Mouse (Mus musculus): Measurements from ENCODE around the gene Gnb1. TPM values are rescaled to one million over a fixed set of nuclear protein-coding genes. Genes with fewer than 3 reads are reported as not detected.

The Gnb1 gene
- polyA plus RNA-seq, 1 experiment from 2014 or later: 1,017 TPM

GRCm38 (mm10) chr4:155554880-155555279 is 63.7 kb downstream of the Gnb1 start:
- ATAC-seq: no peak
- H3K9me3 ChIP-seq (ENCODE audit: control insufficient read depth, low read length): no peaks in the 10 kb centered on the region
- no peak overlapping the region for H3K4me2 ChIP-seq (ENCODE audit: low read length)
- no peak overlapping the region for H3K9ac ChIP-seq (ENCODE audit: low read depth, low read length)
- no peaks in the 10 kb centered on the region for H3K4me1 ChIP-seq (ENCODE audit: control insufficient read depth, insufficient read depth, low read depth, low read length)
- no peaks in the 10 kb centered on the region for H3K27me3 ChIP-seq (replicated peaks; ENCODE audit: control insufficient read depth, insufficient read depth, low read length)
- no peak overlapping the region for H3K4me3 ChIP-seq (ENCODE audit: low read length)
- WGBS: 75% methylated on average over 4 of the region's 4 CpGs
- peaks cover 46% of the 10 kb centered on the region for H3K36me3 ChIP-seq (ENCODE audit: control insufficient read depth, insufficient read depth, low read length)
- H3K27ac ChIP-seq (ENCODE audit: low read depth, low read length): no peak overlapping the region

GRCm38 (mm10) chr4:155555464-155555863 is 64.3 kb downstream of the Gnb1 start:
- 73% methylated on average over 1 of the region's 1 CpGs for WGBS
- peaks cover 52% of the 10 kb centered on the region for H3K36me3 ChIP-seq (ENCODE audit: control insufficient read depth, insufficient read depth, low read length)
- no peaks in the 10 kb centered on the region for H3K9me3 ChIP-seq (ENCODE audit: control insufficient read depth, low read length)
- H3K4me1 ChIP-seq (ENCODE audit: control insufficient read depth, insufficient read depth, low read depth, low read length): no peaks in the 10 kb centered on the region
- no peak overlapping the region for H3K27ac ChIP-seq (ENCODE audit: low read depth, low read length)
- no peaks in the 10 kb centered on the region for H3K27me3 ChIP-seq (replicated peaks; ENCODE audit: control insufficient read depth, insufficient read depth, low read length)
- H3K4me2 ChIP-seq (ENCODE audit: low read length): no peak overlapping the region
- no peak for ATAC-seq
- no peak overlapping the region for H3K9ac ChIP-seq (ENCODE audit: low read depth, low read length)
- H3K4me3 ChIP-seq (ENCODE audit: low read length): no peak overlapping the region

DNA sequence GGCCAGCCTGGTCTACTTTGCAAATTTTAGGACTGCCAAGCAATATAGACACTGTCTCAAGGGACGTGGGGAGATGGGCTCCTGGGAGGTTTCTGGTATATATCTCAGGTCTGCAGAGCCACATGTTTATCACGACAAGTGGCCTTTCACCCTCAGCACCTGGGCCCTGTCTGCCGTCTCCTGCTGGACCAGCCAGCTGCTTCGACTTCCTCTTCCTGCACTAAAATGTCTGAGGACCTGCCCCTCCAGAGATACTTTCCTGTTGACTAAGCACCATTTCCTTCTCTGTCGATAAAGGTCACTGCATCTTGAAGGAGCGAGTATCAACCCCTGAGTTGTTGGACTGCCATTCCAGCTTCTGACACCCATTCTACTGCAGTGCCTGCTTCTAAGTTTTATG is 68.3 kb downstream of the Gnb1 start:
- H3K9ac ChIP-seq (ENCODE audit: low read depth, low read length): no peak overlapping the region
- H3K9me3 ChIP-seq (ENCODE audit: control insufficient read depth, low read length): no peaks in the 10 kb centered on the region
- ATAC-seq: no peak
- H3K4me3 ChIP-seq (ENCODE audit: low read length): no peak overlapping the region
- H3K4me1 ChIP-seq (ENCODE audit: control insufficient read depth, insufficient read depth, low read depth, low read length): peaks cover 11% of the 10 kb centered on the region
- no peaks in the 10 kb centered on the region for H3K27me3 ChIP-seq (replicated peaks; ENCODE audit: control insufficient read depth, insufficient read depth, low read length)
- 88% methylated on average over 6 of the region's 6 CpGs for WGBS
- H3K36me3 ChIP-seq (ENCODE audit: control insufficient read depth, insufficient read depth, low read length): peaks cover 37% of the 10 kb centered on the region
- H3K4me2 ChIP-seq (ENCODE audit: low read length): no peak overlapping the region
- no peak overlapping the region for H3K27ac ChIP-seq (ENCODE audit: low read depth, low read length)

GRCm38 (mm10) chr4:155560932-155561331 is 69.8 kb downstream of the Gnb1 start:
- Histone ChIP-seq H3K4me2 (ENCODE audit: low read length) (no peak overlapping the region), H3K4me1 (ENCODE audit: control insufficient read depth, insufficient read depth, low read depth, low read length) (peaks cover 21% of the 10 kb centered on the region), H3K36me3 (ENCODE audit: control insufficient read depth, insufficient read depth, low read length) (peaks cover 32% of the 10 kb centered on the region), H3K9ac (ENCODE audit: low read depth, low read length) (no peak overlapping the region), H3K4me3 (ENCODE audit: low read length) (no peak overlapping the region), H3K9me3 (ENCODE audit: control insufficient read depth, low read length) (no peaks in the 10 kb centered on the region), H3K27ac (ENCODE audit: low read depth, low read length) (no peak overlapping the region), H3K27me3 (replicated peaks; ENCODE audit: control insufficient read depth, insufficient read depth, low read length) (no peaks in the 10 kb centered on the region)
- WGBS: 57% methylated on average over 2 of the region's 2 CpGs
- no peak for ATAC-seq

GRCm38 (mm10) chr4:155561661-155562442 is 70.7 kb downstream of the Gnb1 start, which contains the start of gene Nadk:
Gene Nadk, plus strand, starts transcription at chr4:155562378.
- Histone ChIP-seq H3K4me2 (ENCODE audit: low read length) (peak within 1 kb of the TSS; percentile 91), H3K9ac (ENCODE audit: low read depth, low read length) (peak within 1 kb of the TSS; percentile 51), H3K27ac (ENCODE audit: low read depth, low read length) (peak within 1 kb of the TSS; percentile 93), H3K4me1 (ENCODE audit: control insufficient read depth, insufficient read depth, low read depth, low read length) (peaks cover 21% of the 10 kb centered on the region), H3K36me3 (ENCODE audit: control insufficient read depth, insufficient read depth, low read length) (peaks cover 29% of the 10 kb centered on the region), H3K9me3 (ENCODE audit: control insufficient read depth, low read length) (no peaks in the 10 kb centered on the region), H3K4me3 (ENCODE audit: low read length) (peak within 1 kb of the TSS; percentile 88), H3K27me3 (replicated peaks; ENCODE audit: control insufficient read depth, insufficient read depth, low read length) (no peaks in the 10 kb centered on the region)
- 76% methylated on average over 7 of the region's 7 CpGs for WGBS
- no peak for ATAC-seq

DNA sequence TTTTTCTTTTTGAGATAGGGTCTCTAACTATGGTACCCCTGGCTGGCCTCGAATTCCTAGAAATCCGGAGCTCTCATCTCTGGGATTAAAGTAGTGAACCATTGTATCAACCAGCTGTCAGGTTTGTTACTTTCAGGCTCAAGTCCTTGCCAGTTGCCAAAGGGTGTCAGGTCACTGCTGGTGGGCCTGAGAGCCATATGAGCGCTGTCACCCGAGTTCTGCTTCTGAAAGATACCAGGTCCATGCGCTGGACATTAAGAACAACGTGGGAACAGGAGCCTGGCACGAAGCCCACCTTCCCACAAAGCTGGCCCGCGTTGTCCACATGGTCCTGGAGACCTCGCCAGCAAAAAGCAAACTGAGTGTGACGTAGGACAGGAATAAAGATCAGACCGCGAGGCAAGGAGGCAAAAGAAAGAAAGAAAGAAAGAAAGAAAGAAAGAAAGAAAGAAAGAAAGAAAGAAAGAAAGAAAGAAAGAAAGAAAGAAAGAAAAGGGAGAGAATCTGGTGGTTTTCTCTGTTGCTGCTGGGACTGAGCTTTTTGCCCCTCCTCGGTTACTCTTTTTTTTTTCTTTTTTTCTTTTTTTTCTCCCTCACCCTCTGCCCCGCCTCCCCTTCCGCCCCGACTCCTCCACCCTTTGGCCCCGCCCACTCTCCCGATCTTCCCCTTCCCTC is 71.7 kb downstream of the Gnb1 start:
- no peak for ATAC-seq
- peak overlapping the region; percentile 88 for H3K4me3 ChIP-seq (ENCODE audit: low read length)
- peaks cover 21% of the 10 kb centered on the region for H3K4me1 ChIP-seq (ENCODE audit: control insufficient read depth, insufficient read depth, low read depth, low read length)
- peak overlapping the region; percentile 91 for H3K4me2 ChIP-seq (ENCODE audit: low read length)
- no peaks in the 10 kb centered on the region for H3K27me3 ChIP-seq (replicated peaks; ENCODE audit: control insufficient read depth, insufficient read depth, low read length)
- 4% methylated on average over 19 of the region's 19 CpGs for WGBS
- H3K9ac ChIP-seq (ENCODE audit: low read depth, low read length): peak overlapping the region; percentile 51
- H3K27ac ChIP-seq (ENCODE audit: low read depth, low read length): peak overlapping the region; percentile 93
- H3K9me3 ChIP-seq (ENCODE audit: control insufficient read depth, low read length): no peaks in the 10 kb centered on the region
- H3K36me3 ChIP-seq (ENCODE audit: control insufficient read depth, insufficient read depth, low read length): peaks cover 24% of the 10 kb centered on the region

DNA sequence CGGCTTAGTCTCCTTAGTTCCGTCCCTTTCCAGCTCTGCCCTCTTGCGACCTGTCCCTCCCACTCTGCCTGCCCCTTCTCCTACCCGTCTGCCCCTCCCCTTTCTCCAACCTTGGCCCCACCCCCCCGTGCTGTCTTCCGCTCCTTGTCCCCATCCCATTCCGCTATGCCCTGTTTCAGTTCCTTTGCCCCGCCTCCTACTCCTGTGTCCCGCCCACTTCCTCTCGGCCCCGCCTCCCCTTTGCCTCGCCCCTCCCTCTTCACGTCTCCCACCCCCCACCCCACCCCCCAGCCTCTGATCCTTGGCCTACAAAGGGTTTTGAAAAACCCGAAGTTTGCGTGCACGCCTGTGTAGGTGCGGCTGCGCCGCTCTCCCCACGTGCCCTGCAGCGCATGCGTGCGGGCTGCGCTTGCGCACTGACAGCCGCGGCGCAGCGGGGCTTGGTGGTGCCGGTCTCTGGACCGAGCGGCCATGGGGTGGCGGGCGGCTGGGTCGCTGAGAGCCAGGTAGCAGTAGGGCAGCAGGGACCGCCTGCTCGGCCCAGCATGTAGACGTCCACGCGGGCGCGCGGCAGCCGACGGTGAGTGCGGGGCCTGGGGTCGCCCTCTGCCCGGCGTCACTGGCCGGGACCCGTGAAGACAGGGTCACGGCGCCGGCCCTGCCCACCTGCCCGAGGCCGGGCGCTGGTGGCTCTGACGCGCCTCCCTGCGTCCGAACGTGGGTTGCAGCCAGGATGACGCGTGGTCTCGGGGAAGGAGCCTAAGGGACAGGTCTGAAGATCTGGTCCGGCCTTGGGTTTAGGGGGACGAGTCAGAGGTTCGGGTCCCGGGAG is 72.5 kb downstream of the Gnb1 start:
- Histone ChIP-seq H3K4me3 (ENCODE audit: low read length) (peak overlapping the region; percentile 88), H3K9me3 (ENCODE audit: control insufficient read depth, low read length) (no peaks in the 10 kb centered on the region), H3K27me3 (replicated peaks; ENCODE audit: control insufficient read depth, insufficient read depth, low read length) (no peaks in the 10 kb centered on the region), H3K4me1 (ENCODE audit: control insufficient read depth, insufficient read depth, low read depth, low read length) (peaks cover 21% of the 10 kb centered on the region), H3K36me3 (ENCODE audit: control insufficient read depth, insufficient read depth, low read length) (peaks cover 22% of the 10 kb centered on the region), H3K9ac (ENCODE audit: low read depth, low read length) (peak overlapping the region; percentile 89), H3K27ac (ENCODE audit: low read depth, low read length) (peak overlapping the region; percentile 93), H3K4me2 (ENCODE audit: low read length) (peak overlapping the region; percentile 91)
- WGBS: under 1% methylated on average over 64 of the region's 69 CpGs
- ATAC-seq: peak; percentile 97

DNA sequence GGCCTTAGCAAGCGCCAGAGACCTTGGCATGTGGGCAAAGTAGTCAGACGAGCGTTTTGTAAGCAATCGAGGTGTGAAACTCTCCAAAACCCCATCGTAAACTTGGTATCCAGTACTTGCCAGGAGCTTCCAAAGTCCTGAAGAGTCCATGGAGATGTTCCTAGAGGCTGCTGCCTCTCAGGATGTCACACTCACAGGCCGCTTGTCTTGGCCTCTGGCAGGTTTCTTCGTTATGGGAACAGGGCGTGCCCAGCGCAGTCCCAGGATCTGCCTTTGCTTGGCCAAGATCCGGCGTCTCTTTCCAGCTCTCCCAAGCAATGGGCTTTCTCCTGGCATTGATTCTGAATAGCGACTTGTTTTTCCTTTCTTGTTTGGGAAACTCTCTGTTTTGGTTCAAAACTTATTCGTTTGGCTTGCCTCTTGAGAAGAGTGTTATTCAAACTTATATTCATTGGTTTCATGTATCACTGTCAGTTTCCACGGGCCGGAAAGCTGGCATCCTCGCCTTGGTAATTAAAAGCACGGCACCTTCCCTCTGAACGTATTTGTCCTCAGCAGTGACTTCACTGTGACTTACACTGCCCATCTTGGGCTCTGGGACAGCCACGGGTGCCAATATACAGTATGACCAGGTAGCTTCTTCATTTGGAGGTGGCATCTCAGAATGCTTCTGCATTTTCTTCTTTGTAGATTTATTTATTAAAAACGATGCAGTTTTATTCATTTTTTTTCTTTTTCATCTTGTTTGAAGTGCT is 73.3 kb downstream of the Gnb1 start:
- peak overlapping the region; percentile 89 for H3K9ac ChIP-seq (ENCODE audit: low read depth, low read length)
- peak overlapping the region; percentile 91 for H3K4me2 ChIP-seq (ENCODE audit: low read length)
- H3K4me1 ChIP-seq (ENCODE audit: control insufficient read depth, insufficient read depth, low read depth, low read length): peaks cover 21% of the 10 kb centered on the region
- H3K4me3 ChIP-seq (ENCODE audit: low read length): peak overlapping the region; percentile 88
- H3K27me3 ChIP-seq (replicated peaks; ENCODE audit: control insufficient read depth, insufficient read depth, low read length): no peaks in the 10 kb centered on the region
- H3K9me3 ChIP-seq (ENCODE audit: control insufficient read depth, low read length): no peaks in the 10 kb centered on the region
- peak overlapping the region; percentile 93 for H3K27ac ChIP-seq (ENCODE audit: low read depth, low read length)
- 17% methylated on average over 20 of the region's 20 CpGs for WGBS
- peaks cover 14% of the 10 kb centered on the region for H3K36me3 ChIP-seq (ENCODE audit: control insufficient read depth, insufficient read depth, low read length)
- ATAC-seq: no peak
